8 mouse cellular contexts compared by ENCODE assay signal in genomic region chr11:6547037-6547680, GRCm38 (mm10). TPM values are rescaled to one million over a fixed set of nuclear protein-coding genes. Genes with fewer than 3 reads are reported as not detected.
DNase-seq lines count a peak whose midpoint lies in the region; ATAC-seq lines count a peak whose summit lies in the region.

No protein-coding gene starts in this region.

- peak overlapping the region; percentile 85 for H3K4me3 ChIP-seq in limb, embryonic 10.5 days

- H3K4me1 ChIP-seq in limb, embryonic 10.5 days, result peaks cover 20% of the 10 kb centered on the region

- no peaks in the 10 kb centered on the region for H3K27me3 ChIP-seq in limb, embryonic 10.5 days (ENCODE audit: low read depth, poor library complexity, severe bottlenecking)

- no peaks in the 10 kb centered on the region for H3K9me3 ChIP-seq in limb, embryonic 10.5 days (replicated peaks)

- peaks cover 38% of the 10 kb centered on the region for H3K36me3 ChIP-seq in limb, embryonic 10.5 days

- under 1% methylated on average over 39 of the region's 41 CpGs for WGBS in limb, embryonic 10.5 days

- peak overlapping the region; percentile 98 for H3K27ac ChIP-seq in limb, embryonic 10.5 days

- DNase-seq in gastrocnemius, postnatal 25 days, result peak; percentile 78
- DNase-seq in hindlimb bud, embryonic 11.5 days (ENCODE audit: extremely low spot score, low read depth, low spot score), result peak; percentile 30
- peak; percentile 86 for DNase-seq in limb, embryonic 10.5 days (ENCODE audit: low spot score)
- DNase-seq in mesoderm, embryonic 11.5 days (ENCODE audit: low read depth, low spot score), result peak; percentile 56
- peak; percentile 51 for DNase-seq in right cerebral cortex, postnatal 25 days
- DNase-seq in urinary bladder, postnatal 14 days (ENCODE audit: low spot score), result peak; percentile 54

- peak; percentile 41 for ATAC-seq in activated CD4-positive, CD25-positive, alpha-beta regulatory T cell, adult 4 months
- peak; percentile 62 for ATAC-seq in common myeloid progenitor, adult 5-6 weeks (replicated peaks; ENCODE audit: low read depth, poor library complexity, severe bottlenecking)

RNA-seq across cellular contexts. Expression of gene Ccm2, which starts 0.5 kb away (rescaled TPM):
- polyA plus RNA-seq in activated CD4-positive, CD25-positive, alpha-beta regulatory T cell, adult 4 months (2017; shearing (Covaris generic)), result 100 to 1,000 TPM; 136 TPM
- 36.7 and 39.4 TPM in 2 replicates for total RNA-seq in common myeloid progenitor, adult 5-6 weeks (2017)
- total RNA-seq in gastrocnemius, postnatal 25 days (2021), result 10 to 100 TPM; 20.1 to 20.8 TPM
- polyA plus RNA-seq in limb, embryonic 10.5 days (2016; fragmentation: Nextera tagmentation; extraction: Ambion mirVana), result 125 and 132 TPM in 2 replicates

RNA-seq across cellular contexts. Expression of gene Myo1g, which starts 26.4 kb away (rescaled TPM):
- 100 to 1,000 TPM; 138 to 145 TPM for polyA plus RNA-seq in activated CD4-positive, CD25-positive, alpha-beta regulatory T cell, adult 4 months (2017; shearing (Covaris generic))
- 27.1 and 38.1 TPM in 2 replicates for total RNA-seq in common myeloid progenitor, adult 5-6 weeks (2017)
- total RNA-seq in gastrocnemius, postnatal 25 days (2021), result 1 to 10 TPM in 1 of 2 experiments, under 1 TPM in 1; 0.56 to 1.0 TPM
- 0.80 and 0.86 TPM in 2 replicates for polyA plus RNA-seq in limb, embryonic 10.5 days (2016; fragmentation: Nextera tagmentation; extraction: Ambion mirVana)

RNA-seq across cellular contexts. Expression of gene Nacad, which starts 58.7 kb away (rescaled TPM):
- not detected for polyA plus RNA-seq in activated CD4-positive, CD25-positive, alpha-beta regulatory T cell, adult 4 months (2017; shearing (Covaris generic))
- not detected in 2 replicates for total RNA-seq in common myeloid progenitor, adult 5-6 weeks (2017)
- under 1 TPM; 0.32 to 0.41 TPM for total RNA-seq in gastrocnemius, postnatal 25 days (2021)
- 0.35 and 0.59 TPM in 2 replicates for polyA plus RNA-seq in limb, embryonic 10.5 days (2016; fragmentation: Nextera tagmentation; extraction: Ambion mirVana)

Comparison
In these comparisons a context has a peak if more than half of its experiments do, and no peak if none do; other contexts are left out.
1. Peak in every context shown above with its lines: DNase-seq, ATAC-seq, H3K4me3 ChIP-seq and H3K27ac ChIP-seq.
2. DNase-seq: peak in every context shown above with its lines; median percentile 86 in limb, embryonic 10.5 days; 78 in gastrocnemius, postnatal 25 days; 56 in mesoderm, embryonic 11.5 days; 54 in urinary bladder, postnatal 14 days; 51 in right cerebral cortex, postnatal 25 days; 30 in hindlimb bud, embryonic 11.5 days.
3. RNA of gene Myo1g, which starts 26.4 kb away (total RNA-seq): 27.1 to 38.1 TPM in common myeloid progenitor, adult 5-6 weeks; 0.56 to 1.0 TPM in gastrocnemius, postnatal 25 days; every median in the first group is over 10 times any median in the second.